Mouse (Mus musculus) spleen, adult 2 months (tissue): ENCODE measurements around the gene Gal3st3.

Experiments used
- CTCF ChIP-seq: fragments of 200-500 bp; IDR thresholded peaks from 2 replicates; pipeline ENCODE4 v1.5.1; 2011; ENCODE audit warnings: mild to moderate bottlenecking, inconsistent platforms; ENCODE audit not compliant: insufficient read depth, insufficient read length, insufficient replicate concordance; ENCODE audit errors: extremely low read depth
- POLR2A ChIP-seq: fragments of 200-500 bp; IDR thresholded peaks from 2 replicates; pipeline ENCODE4 v1.6.1; 2011; ENCODE audit warnings: low read depth, low read length, inconsistent platforms

DNA sequence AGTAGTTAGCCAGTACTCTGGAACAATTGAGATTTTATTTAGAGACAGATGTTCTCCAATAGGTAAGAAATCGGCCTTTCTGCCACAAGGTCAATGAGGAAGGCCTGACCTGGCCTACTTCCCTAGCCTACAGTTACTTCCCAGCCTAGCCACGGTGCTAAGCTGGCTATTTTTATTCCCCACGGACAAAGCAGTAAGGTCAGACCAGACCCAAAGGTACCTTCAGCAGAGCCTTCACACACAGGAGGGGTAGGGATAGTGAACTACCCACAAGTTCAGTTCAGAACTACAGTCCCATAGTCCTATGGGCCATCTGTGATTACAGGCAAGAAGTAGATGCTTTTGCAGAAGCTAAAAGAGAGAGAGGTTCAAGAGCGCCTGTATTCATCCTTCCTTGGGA lies 24.2 kb upstream of the Gal3st3 start:
- TF ChIP-seq CTCF, result no peak
- no peak for TF ChIP-seq POLR2A
